Mouse (Mus musculus) hindbrain, postnatal 0 days (tissue): Measurements from ENCODE around the gene Iyd. TPM values are rescaled to one million over a fixed set of nuclear protein-coding genes. Genes with fewer than 3 reads are reported as not detected.
"Not testable (repeated sequence)": the region's sequence is repeated elsewhere in the genome, so short reads cannot be mapped to it uniquely, and the experiment has no call there.

Experiments used
- ATAC-seq: fragments of 200-750 bp; cut with Nextera tagmentation; 2 replicates; pipeline ENCODE4 v1.8.0; 2017; ENCODE audit warnings: mild to moderate bottlenecking, moderate TSS enrichment, moderate library complexity
- DNase-seq: peaks from one replicate; pipeline ENCODE4 v3.0.0-alpha.2; 2015; ENCODE audit warnings: low spot score
- H3K27ac ChIP-seq: fragments of 300-500 bp; sonication (generic); 2 replicates; pipeline ENCODE4 v1.5.1; 2014; ENCODE audit warnings: mild to moderate bottlenecking
- H3K27me3 ChIP-seq: fragments of 300-500 bp; sonication (generic); 2 replicates; pipeline ENCODE4 v1.6.1; 2014; ENCODE audit warnings: low read length, mixed read lengths; ENCODE audit not compliant: insufficient read depth
- H3K36me3 ChIP-seq: fragments of 300-500 bp; sonication (generic); 2 replicates; pipeline ENCODE4 v1.6.1; 2014; ENCODE audit warnings: low read length, mixed read lengths; ENCODE audit not compliant: insufficient read depth
- H3K4me1 ChIP-seq: fragments of 300-500 bp; sonication (generic); 2 replicates; pipeline ENCODE4 v1.6.1; 2014; ENCODE audit warnings: antibody characterized with exemption, low read length, mixed read lengths; ENCODE audit not compliant: insufficient read depth
- H3K4me2 ChIP-seq: fragments of 300-500 bp; sonication (generic); 2 replicates; pipeline ENCODE4 v1.6.1; 2014; ENCODE audit warnings: low read depth, mild to moderate bottlenecking, low read length, moderate library complexity, mixed read lengths
- H3K4me3 ChIP-seq: fragments of 300-500 bp; sonication (generic); 2 replicates; pipeline ENCODE4 v1.5.1; 2014; ENCODE audit warnings: low read length
- H3K9ac ChIP-seq: fragments of 300-500 bp; sonication (generic); replicated peaks from 2 replicates; pipeline ENCODE4 v1.6.1; 2014; ENCODE audit warnings: mild to moderate bottlenecking, low read length, moderate library complexity, mixed read lengths
- H3K9me3 ChIP-seq: fragments of 300-500 bp; sonication (generic); 2 replicates; pipeline ENCODE4 v1.6.1; 2016; ENCODE audit warnings: low read length, mixed read lengths
- CTCF ChIP-seq: IDR thresholded peaks from 2 replicates; pipeline ENCODE4 v1.5.1; 2016; ENCODE audit warnings: antibody characterized with exemption, control low read depth, low read depth
- WGBS: fragments of 180-500 bp; shearing (Covaris S2); extraction: QIAGEN DNeasy Blood & Tissue Kit; methylation state at CpG from one replicate; pipeline ENCODE4 v1.1.7; 2014; 5-methylcytosine and 5-hydroxymethylcytosine counted together
- polyA plus RNA-seq: library from polyadenylated mRNA; unstranded; fragments of >200 nt; fragmentation: Nextera tagmentation; extraction: Ambion mirVana; gene quantifications from 2 replicates; pipeline ENCODE4 v1.2.1, GENCODE M21; 2015
- total RNA-seq: library from RNA; depleted of rRNA; stranded (reverse); fragments of >200 nt; gene quantifications from 2 replicates; pipeline ENCODE4 v1.2.3, GENCODE M21; 2014; rRNA removed

Iyd gene
- 0.32 and 0.47 TPM in 2 replicates for total RNA-seq
- polyA plus RNA-seq: 0.76 and 0.81 TPM in 2 replicates

DNA sequence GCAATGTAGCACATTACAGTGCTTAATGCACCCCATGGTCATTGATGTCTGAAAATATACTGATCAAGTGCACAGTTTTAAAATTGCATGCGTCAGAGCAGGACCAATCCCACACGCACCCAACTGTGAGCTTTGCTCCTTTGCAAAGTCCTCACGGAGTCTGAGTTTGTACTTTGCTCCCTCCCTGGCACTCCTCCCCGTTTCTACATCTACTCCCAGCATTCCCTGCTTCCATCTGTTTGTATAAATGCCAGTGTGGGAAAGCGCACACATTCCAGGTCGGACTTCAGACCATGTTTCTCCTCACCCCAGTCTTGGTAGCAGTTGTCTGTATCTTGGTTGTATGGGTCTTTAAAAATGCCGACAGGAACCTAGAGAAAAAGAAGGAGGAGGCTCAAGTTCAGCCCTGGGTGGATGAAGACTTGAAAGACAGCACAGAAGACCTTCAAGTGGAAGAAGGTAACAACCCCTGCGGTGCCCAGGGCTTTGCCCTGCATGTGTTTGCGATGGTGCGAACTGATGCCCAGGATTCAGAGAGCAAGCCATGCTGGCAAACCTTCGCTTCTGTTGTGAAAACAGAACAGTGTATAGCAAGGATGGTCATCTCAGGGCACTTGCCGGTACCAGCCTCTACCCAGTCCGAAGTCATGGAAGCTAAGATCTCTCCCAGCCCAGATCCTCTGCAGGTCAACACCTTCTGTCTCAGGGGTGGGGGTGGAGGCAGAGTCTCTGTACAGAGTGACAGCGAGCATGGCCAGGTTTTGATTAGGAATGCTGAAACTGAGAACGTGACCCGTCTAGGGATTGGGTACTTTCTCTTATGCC, at the start of gene Iyd:
Gene Iyd (plus strand): TSS at position 238 of the 825 bp plus-strand sequence.
- WGBS: 80% methylated on average over 16 of the region's 16 CpGs
- DNase-seq: no peak
- no peak for TF ChIP-seq CTCF
- Histone ChIP-seq H3K4me2 (no peak within 1 kb of the TSS), H3K27ac (no peak within 1 kb of the TSS), H3K4me1 (peaks cover 4% of the 10 kb centered on the region; the same call in 1 of the 2 replicates), H3K4me3 (no peak within 1 kb of the TSS), H3K36me3 (no peaks in the 10 kb centered on the region), H3K9me3 (no peaks in the 10 kb centered on the region), H3K27me3 (no peaks in the 10 kb centered on the region), H3K9ac (no peak within 1 kb of the TSS)
- no peak for ATAC-seq

DNA sequence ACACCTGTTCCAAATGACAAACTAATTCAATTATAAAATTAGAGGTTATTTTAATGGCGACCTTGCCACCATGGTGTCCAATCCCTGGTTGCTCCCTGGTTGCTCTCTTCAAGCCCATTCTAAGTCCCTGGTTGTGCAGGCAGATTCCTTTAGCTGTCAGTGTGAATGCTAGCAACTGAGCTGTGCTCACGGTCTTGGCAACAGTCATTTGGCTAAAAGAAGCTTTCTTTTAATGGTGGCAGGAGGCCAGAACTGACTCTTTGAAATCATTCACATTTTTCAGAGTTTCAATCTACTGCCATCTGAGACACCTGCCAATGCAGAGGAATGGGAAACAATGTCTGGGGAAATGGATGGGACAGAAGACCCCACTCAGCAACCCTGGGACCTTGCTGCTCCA, 43.2 kb upstream of the Iyd start:
- Histone ChIP-seq H3K27ac (no peak overlapping the region), H3K27me3 (no peaks in the 10 kb centered on the region), H3K4me2 (no peak overlapping the region), H3K36me3 (no peaks in the 10 kb centered on the region), H3K4me1 (no peaks in the 10 kb centered on the region; the same call in 1 of the 2 replicates), H3K9me3 (no peaks in the 10 kb centered on the region), H3K9ac (no peak overlapping the region), H3K4me3 (no peak overlapping the region)
- 31% methylated on average over 2 of the region's 2 CpGs for WGBS
- DNase-seq (peak; percentile 69), ATAC-seq (0 out of 2 replicates have a peak, but pooled peaks have one; percentile 27)
- TF ChIP-seq CTCF: no peak

DNA sequence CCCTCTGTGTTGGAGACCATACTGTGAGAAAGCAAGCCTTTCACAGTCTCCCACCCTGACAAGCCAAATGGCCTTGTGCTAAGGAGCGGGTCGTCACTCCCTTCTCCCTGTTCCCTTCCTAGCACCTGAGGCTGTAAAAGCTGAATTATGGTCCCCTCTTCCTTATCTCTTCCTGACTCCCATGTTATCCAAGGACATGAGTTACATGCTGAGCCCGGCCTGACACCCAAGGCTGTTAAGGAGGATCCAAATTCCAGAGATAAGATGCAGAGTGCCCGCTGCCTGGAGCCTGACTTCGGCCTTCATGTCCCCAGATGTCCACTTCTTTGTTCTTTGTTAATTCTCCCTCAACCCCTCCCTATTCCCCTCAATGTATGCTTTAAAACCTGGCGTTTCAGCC, 39.2 kb upstream of the Iyd start:
- H3K27ac ChIP-seq, H3K4me1 ChIP-seq, H3K36me3 ChIP-seq, H3K9ac ChIP-seq, H3K9me3 ChIP-seq, ATAC-seq, H3K27me3 ChIP-seq, H3K4me3 ChIP-seq, H3K4me2 ChIP-seq, DNase-seq: not testable (repeated sequence)
- WGBS: 97% methylated on average over 6 of the region's 6 CpGs

DNA sequence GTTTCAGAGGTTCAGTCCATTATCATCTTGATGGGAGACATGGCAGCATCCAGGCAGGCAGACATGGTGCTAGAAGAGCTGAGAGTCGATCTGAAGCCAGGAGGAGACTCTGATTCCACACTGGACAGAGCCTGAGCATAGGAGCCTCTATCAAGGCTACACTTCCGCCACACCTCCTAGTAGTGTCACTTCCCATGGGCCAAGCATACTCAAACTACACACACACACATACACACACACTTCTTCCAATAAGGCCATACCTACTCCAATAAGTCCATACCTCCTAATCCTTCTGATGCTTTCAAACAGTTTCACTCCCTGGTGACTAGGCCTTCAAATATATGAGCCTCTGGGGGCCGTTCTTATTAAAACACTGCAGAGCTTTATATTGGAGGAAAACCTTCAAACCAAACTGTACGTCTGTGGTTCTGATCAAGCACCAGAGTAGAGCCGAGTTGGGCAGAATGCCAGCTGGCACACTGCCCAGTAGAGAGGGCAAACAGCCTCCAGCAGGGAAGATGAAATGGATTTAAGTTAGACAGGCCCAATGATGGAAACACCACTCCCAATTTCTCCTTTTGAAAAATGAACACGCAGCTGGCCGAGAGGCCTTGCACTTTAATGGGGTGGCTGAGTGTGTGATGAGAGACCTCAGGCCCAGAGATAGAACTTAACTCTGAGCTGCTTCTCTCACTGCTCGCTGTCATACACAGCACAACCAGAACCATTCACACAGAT, 32.4 kb upstream of the Iyd start:
- Histone ChIP-seq H3K4me2 (no peak overlapping the region), H3K4me3 (no peak overlapping the region), H3K36me3 (no peaks in the 10 kb centered on the region), H3K9me3 (no peaks in the 10 kb centered on the region), H3K4me1 (peaks cover 10% of the 10 kb centered on the region; the same call in 1 of the 2 replicates), H3K27ac (no peak overlapping the region), H3K27me3 (no peaks in the 10 kb centered on the region), H3K9ac (no peak overlapping the region)
- TF ChIP-seq CTCF: no peak
- ATAC-seq: peak; percentile 67
- WGBS: 34% methylated on average over 8 of the region's 8 CpGs
- peak; percentile 89 for DNase-seq

DNA sequence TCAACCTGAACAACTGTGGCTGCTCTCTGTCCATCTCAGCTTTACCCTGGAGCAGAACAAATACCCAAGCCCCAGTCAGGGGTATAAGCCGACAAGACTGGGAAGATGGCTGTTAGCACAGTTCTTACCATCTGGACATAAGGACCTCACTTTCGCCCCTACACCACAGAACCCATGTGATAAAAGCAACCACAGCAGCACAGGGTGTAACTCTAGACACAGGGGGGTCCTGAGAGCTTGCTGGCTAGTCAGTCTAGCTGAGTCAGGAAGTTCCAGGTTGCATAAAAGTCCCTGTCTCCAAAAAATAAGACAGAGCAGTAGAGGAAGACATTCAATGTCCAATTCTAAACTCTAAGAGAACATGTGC, 31.8 kb upstream of the Iyd start:
- H3K36me3 ChIP-seq: no peaks in the 10 kb centered on the region
- H3K9me3 ChIP-seq: no peaks in the 10 kb centered on the region
- H3K27me3 ChIP-seq: no peaks in the 10 kb centered on the region
- H3K9ac ChIP-seq: no peak overlapping the region
- no peak for DNase-seq
- H3K4me3 ChIP-seq: no peak overlapping the region
- WGBS: 46% methylated on average over 2 of the region's 2 CpGs
- H3K4me1 ChIP-seq: peaks cover 10% of the 10 kb centered on the region; the same call in 1 of the 2 replicates
- H3K27ac ChIP-seq: no peak overlapping the region
- ATAC-seq: 0 out of 2 replicates have a peak, but pooled peaks have one; percentile 35
- TF ChIP-seq CTCF: no peak
- H3K4me2 ChIP-seq: no peak overlapping the region

DNA sequence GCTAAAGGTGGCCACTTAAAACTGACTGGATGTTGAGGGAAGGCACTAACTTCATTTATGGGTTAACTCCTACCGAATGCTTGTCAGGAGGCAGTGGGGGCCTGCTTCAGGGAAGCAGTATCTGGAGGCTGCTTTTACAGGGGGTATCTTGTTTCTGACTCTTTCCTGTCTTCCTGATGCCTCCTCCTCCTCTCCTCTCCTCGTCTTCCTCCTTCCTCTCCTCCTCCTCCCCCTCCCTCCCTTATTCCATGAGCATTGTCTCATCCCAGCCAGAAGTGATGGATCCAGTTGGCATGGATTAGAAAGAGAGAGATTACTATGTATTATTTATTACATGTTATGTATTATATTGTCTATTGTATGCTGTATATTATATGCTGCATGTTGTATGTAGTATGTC, 31.3 kb upstream of the Iyd start:
- H3K4me2 ChIP-seq: no peak overlapping the region
- 61% methylated on average over 2 of the region's 2 CpGs for WGBS
- no peaks in the 10 kb centered on the region for H3K27me3 ChIP-seq
- peaks cover 10% of the 10 kb centered on the region; the same call in 1 of the 2 replicates for H3K4me1 ChIP-seq
- H3K9me3 ChIP-seq: no peaks in the 10 kb centered on the region
- no peak overlapping the region for H3K4me3 ChIP-seq
- H3K9ac ChIP-seq: no peak overlapping the region
- DNase-seq (no peak), ATAC-seq (no peak)
- no peaks in the 10 kb centered on the region for H3K36me3 ChIP-seq
- H3K27ac ChIP-seq: no peak overlapping the region
- no peak for TF ChIP-seq CTCF
